Mouse (Mus musculus) bone marrow, adult 2 months (tissue): ENCODE measurements around the gene Ccl28.
"Not testable (repeated sequence)": the region's sequence is repeated elsewhere in the genome, so short reads cannot be mapped to it uniquely, and the experiment has no call there.

Experiments
- CTCF ChIP-seq: fragments of 200-500 bp; IDR thresholded peaks from 2 replicates; pipeline ENCODE4 v1.5.1; 2011; ENCODE audit warnings: low read length, control low read depth; ENCODE audit not compliant: control insufficient read depth, insufficient read depth
- POLR2A ChIP-seq: fragments of 200-500 bp; IDR thresholded peaks from 2 replicates; pipeline ENCODE4 v1.6.1; 2011; ENCODE audit warnings: low read depth, mild to moderate bottlenecking, control low read depth, low read length, borderline replicate concordance; ENCODE audit not compliant: control insufficient read depth

GRCm38 (mm10) chr13:119596321-119597211 lies 27.1 kb upstream of the Ccl28 start:
- not testable (repeated sequence) for TF ChIP-seq CTCF, POLR2A
